Mouse (Mus musculus): ENCODE measurements around the gene Cd9.
A peak's percentile ranks its signal among the peaks of the same experiment; 100 is the strongest.

Gene Cd9

DNA sequence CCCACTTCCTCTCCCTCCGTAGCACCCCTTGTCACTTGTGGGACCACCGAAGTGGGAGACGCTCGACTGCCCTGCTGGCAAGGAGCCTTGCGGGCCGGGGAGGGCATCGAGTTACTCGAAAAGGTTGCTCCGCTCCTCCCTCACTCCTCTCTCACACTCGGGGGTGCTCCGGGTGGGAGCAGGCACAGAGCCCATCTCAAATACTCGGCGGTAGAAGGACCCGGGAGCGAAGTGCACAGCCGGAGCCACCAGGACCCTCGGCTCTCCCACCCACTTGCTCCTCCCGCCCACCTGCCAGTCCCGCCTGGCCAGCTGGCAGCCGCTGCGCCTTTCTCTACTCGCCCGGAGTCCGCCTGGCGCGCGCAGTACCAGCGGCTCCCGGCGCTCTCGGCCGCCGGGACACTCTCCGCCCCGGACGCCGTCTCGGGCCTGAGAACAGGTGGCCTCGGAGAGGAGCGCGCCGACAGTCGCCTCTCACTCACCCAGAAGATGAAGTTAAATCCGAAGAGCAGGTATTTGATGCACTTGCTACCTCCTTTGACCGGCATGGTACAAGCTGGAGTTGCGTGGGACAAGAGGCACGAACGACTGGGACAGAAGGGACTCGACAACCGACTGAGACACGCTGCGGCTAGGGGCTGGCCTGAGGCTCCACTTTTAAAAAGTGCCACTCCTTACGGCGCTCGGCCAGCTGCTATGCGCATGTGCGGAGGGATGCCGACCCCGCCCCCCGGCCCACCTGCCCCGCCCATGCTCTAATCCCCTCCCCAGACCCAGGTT is at the start of gene Cd9:
Gene Cd9, minus strand, starts transcription at position 700 of the 780 bp plus-strand sequence.
- peak; percentile 85 for DNase-seq (ENCODE audit: extremely low read depth, insufficient read length, low spot score)

DNA sequence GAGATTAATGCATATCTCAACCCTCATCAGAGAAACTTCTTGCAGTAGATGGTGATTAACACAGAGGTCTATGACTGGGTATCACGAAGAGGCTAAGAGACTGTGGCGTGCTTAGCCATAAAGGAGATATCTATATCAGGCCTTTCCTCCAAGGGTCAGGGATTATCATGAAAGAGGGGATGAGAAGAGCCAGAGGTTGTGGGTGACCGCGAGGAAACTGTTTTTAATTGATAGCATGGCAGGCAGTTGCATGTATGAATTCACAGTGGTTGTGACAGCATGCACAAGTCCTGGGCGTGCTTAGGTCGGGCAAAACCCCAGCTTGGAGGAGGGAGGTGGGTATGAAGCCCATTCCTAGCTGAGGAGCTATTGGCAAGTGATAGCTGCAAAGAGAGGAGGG is 46.7 kb upstream of the Cd9 start:
- no peak for DNase-seq (ENCODE audit: extremely low read depth, insufficient read length, low spot score)

DNA sequence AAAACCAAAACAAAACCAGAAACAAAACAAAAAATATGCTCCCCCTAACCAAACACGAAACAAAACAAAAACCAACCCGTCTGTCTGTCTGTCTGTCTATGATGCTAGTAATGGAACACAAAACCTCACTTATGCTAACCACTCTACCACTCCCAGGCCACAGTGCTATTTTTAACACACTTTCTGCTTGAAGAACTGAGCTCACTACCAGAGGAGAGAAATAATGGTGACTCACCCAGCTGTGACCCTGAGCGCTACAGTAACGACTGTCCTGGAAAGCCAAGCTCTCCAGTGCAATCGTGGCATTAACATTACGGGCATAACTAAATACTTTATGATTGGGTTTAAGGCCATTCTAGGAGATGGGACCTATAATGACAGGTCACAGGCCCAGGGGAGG is 46.2 kb upstream of the Cd9 start:
- peak; percentile 53 for DNase-seq (ENCODE audit: extremely low read depth, insufficient read length, low spot score)

DNA sequence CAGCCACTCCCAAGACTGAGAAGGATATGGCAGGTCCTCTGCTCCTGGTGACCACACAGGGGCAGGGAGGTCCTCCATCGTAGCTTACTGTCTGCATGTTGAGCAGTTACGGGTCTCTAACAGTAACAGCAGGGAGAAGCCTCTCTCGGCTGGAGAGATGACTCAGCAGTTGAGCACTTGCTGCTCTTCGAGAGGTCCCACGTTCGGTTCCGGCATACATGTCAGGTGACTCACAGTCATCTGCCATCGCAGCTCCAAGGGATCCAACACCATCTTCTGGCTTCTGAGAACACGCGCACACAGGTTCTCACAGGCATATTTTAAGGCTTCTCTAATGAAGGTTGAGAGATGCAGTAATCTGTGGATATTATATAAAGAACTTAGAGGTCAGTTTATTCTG is 45.6 kb upstream of the Cd9 start:
- peak; percentile 74 for DNase-seq (ENCODE audit: extremely low read depth, insufficient read length, low spot score)

DNA sequence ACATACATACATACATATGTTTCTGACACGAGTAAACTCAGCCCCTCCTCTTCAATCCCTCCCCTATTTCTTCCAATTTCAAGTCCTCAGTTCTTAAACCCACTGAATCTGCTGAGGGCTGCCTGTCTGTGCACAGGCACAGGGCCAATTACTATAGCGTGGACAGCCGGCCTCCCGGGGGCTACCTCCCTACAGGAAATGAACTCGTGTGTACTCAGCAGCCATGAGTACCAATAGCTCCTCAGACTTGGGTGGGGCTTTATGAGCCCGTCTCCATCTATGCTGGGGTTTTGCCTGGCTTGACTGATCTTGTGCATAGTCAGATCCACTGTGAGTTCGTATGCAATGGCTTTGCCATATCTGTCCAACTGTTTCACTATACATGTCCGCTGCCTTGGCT is 44.8 kb upstream of the Cd9 start:
- no peak for DNase-seq (ENCODE audit: extremely low read depth, insufficient read length, low spot score)

DNA sequence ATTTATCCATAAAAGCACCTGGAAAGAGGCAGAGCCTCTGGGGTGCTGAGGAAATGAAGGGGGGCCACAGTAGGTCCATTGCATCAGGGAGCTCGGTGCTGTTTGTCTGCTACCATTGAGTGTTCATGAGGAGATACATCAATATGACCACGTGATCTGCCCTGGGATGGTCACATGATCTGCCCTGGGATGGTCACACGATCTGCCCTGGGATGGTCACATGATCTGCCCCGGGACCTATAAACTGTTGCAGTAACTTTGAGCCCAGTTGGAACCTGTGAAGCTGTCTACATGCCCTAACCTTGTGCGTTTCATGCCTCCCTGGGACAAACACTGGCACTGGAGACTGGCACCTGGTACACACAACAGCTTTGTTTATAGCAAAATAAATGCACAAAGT is 43.9 kb upstream of the Cd9 start:
- DNase-seq (ENCODE audit: extremely low read depth, insufficient read length, low spot score) = no peak

DNA sequence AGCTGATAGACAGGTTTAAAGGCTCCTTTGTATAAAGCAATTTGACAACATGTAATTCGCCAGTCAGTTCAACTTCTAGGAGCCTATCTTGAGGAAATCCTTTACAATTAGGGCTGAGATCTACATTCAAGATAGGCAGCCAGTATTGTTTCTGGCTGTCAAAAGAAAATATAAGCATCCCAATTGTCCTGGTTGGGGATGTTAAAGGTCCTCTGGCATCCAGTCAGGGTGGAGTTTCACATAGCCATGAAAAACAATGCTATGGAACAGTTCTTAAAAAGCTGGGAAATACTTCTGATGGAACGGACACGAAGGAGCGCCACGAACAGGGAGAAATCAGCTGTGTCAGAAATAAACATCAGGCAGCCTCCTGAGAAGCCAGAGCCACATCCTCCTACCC is 40.4 kb upstream of the Cd9 start:
- DNase-seq (ENCODE audit: extremely low read depth, insufficient read length, low spot score) = no peak

DNA sequence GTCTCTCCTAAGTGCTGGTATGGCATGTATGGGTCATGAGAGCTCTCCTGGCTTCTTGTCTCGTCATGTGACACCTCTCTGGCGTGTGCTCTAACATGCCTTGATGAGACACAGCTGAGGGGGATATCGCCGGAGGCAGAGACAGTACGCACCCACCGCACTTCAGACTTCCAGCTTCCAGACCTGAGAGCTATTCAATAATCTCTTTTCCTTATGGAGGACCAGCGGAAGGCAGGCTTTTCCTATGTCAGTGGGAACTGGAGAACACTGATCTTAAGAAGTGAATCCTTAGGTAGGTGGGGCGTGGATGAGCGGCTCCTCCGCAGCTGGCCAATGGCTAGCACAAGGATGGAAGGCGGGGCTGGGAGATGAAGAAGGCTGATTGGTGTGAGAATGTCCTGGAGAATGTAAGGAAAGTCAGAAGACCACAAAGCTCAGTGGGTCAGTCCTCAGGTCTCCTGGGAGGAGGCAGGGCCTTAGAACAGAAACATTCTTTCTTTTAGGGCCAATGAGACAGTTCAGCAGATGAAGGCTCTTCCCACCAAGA is 38.6 kb upstream of the Cd9 start:
- DNase-seq (ENCODE audit: extremely low read depth, insufficient read length, low spot score) = no peak

DNA sequence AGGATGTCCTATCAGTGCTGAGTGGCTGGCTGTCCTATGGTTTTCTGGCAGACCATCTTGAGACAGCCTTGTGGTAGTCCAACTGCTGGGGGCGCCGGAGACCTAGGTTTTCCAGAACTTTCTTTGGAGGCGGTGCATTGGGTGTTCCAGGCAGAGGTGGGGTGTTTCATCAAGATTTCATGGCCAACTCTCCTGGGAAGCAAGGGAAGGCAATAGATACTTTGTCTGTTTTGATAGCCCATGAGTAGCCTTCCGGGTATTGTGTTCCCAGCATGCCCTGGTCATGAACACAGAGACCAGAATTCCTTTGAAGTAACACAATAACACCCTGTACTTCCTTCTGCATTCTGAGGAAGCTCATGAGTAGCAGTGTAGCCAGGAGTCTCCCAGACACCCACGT is 34.9 kb upstream of the Cd9 start:
- no peak for DNase-seq (ENCODE audit: extremely low read depth, insufficient read length, low spot score)

DNA sequence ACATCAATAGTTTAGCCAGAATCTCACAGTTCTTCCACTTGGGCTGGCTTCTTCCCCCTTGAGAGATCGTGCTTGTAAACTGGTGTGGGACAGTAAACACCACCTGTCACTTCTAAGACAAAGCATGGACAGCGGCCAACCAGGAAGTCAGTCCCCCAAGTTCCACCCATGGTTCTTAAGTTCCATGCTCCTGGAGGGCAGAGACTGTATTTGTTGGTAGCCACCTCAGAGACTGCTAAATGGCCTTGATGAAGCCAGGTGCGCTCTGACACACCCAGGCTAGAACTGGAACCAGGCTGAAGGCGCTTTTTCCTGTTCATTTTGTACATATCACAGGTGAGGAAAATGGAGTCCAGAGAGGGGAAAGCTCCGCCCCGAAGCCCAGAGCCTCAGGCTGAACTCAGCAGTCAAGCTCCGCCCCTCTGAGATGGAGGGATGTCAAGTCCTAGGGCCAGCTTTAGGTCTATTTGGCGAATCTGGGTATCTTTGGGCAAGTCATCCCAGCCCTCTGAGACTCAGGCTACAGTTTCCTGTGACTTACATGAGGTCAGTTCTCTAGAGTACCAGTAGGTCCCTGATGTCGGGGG is 34.1 kb upstream of the Cd9 start:
- DNase-seq (ENCODE audit: extremely low read depth, insufficient read length, low spot score) = no peak

DNA sequence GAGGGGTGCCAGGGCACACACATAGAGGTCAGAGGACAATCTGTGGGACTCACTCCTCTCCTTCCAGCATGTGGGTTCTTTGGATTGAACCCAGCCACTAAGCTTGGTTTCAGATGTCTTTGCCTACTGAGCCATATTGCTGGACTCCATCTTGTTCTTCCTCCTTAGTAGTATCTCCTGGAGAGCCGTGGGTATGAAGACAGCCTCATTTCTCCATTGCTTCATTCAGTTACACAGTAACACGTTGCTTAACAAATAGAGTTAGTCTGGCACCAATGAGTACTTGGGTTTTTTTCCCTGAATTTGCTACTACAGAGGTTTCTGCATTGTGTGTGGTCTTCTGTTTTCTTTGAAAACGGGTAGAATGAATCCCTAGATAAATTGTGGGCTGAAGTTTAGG is 31.5 kb upstream of the Cd9 start:
- no peak for DNase-seq (ENCODE audit: extremely low read depth, insufficient read length, low spot score)

DNA sequence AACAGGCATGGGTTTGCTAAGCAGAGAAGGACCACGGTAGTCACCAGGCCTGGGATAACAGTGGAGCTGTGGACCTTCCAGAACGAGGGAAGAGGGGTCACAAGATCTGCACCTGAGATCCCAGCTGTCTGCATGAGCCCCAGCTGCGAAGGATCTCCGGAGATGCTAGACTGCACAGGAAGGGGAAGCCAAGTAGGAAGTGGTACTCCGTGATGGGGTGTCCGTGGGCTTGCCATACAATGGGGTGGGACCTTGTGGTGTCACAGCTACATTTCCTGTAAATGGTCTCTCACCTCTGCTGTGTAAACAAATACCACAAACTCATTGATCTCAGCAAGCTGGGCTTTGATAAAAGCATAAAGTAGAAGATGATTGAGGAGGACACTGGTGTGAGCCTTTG is 29.4 kb upstream of the Cd9 start:
- DNase-seq (ENCODE audit: extremely low read depth, insufficient read length, low spot score) = no peak

DNA sequence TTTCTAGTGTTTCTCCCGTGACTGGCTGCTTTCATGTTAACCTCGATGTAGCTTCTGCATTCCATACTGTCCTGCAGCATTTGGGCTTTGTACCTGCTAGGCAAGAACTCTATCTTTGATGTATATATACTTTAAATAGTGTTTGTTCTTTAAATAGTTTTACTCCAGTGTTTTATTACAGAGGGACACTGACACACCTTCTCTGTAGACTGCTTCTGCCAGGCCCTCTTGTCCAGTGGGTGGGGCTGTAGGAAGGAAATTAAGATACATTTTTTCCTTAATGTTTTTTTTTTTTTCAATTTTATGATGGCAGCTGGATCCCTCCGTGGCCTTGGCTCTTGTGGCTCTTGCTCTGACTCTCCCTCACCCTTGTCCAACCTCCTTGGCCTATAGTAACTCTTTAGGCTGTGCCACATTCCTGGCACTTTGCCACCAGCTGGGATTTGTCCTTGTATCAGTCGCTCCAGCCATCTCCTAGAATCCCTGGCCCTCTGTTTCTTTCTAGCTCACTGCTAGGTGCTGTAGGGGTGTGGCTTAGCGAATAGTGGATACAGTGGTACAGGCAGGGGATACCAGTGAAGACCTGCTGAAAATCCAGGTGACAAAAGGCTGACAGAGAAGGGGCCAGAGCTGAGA is 27.1 kb upstream of the Cd9 start:
- no peak for DNase-seq (ENCODE audit: extremely low read depth, insufficient read length, low spot score)

DNA sequence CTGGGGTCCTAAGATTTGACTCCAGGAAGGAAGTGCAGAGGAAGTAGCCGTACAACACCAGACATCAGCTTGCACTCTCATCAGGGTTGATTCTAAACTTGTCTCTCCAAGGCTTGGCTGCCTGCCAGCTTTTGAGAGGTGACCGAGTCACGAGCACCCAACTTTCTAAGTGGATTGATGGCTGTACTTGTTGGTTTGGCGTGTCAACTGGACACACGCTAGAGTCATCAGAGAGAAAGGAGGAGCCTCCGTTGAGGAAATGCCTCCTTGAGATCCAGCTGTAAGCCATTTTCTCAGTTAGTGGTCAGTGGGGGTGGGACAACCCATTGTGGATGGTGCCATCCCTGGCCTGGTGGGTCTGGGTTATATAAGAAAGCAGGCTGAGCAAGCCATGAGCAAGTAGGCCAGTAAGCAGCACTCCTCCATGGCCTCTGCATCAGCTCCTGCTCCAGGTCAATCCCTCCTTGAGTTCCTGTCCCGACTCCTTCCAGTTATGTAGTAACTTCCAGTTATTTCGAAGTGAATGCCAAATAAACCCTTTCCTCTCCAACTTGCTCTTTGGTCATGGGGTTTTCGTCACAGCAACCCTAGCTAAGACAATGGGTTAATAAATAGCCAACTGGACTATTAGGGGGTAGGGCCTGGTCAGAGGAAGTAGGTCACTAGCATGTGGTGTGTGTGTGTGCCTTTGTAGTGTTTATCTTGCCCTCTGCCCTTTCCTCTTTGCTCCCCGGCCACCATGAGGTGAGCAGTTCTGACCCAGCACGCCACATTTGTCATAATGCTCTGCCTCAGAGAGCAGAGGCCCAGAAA is 21.1 kb upstream of the Cd9 start:
- DNase-seq (ENCODE audit: extremely low read depth, insufficient read length, low spot score) = no peak

DNA sequence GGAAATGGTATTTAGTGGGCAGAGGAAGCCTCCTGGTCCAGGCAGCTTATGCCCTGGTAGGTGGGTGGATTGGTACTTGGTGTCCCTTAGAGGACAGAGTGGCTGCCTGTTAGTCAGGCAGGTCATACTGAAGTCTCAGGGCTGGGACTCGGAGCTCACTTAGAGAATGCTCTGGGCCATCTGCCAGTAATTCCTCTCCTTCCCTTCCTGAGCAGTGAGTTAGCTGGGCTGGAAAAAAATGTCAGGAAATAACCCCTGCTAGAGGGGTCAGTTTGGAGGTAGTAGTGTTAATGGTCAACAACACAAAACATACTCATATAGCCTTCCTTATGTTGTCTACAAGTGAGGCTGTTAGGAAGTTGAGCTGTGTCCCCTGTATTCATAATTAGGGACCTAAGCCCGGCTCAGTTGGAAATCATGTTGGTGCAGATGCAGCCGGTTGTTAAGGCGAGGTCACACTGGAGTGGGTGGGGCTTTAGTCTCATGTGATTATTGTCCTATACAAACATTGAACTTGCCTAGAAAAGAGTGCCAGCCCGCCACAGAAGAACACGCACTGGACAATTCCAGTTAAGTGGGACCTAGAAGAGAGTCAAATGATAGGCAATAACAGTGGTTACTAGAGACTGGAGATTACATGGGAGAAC is 18.5 kb upstream of the Cd9 start:
- no peak for DNase-seq (ENCODE audit: extremely low read depth, insufficient read length, low spot score)

DNA sequence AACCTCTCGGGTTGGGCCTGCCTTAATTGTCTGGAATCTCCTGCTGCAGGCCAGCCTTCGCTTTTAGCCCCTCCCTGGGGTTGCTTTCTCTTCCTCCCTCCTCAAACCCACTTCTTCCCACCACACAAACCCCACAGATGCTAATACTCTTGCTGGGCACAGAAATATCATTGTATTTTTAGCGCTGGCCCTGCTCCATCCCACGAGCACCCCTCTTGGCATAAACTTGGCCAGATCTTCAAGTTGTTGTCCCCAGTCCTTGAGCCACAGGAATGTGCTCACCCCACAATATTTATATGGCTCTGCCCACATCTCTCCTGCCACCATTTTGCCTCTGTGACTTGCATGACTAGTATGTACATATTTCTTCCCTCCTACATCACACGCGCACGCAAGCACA is 16.6 kb upstream of the Cd9 start:
- DNase-seq (ENCODE audit: extremely low read depth, insufficient read length, low spot score) = peak; percentile 79

DNA sequence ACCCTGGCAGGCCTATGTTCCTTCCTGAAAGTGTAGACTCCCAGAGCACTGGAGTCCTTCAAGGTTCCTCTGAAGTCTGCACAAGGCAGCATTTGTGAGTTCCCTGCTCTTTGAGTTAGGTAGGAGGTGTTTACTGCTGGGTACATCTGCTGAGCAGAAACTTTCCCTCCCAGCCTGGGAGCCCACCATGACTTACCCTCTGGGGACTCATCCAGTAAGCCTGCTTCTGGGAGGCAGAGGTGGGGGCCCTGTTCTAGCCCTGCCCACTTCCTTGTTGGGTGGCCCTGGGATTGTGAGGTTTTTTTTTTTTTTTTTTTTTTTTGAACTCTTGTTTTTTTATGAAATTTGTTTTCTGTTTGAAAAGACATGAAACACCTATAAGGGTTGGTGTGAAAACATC is 16.1 kb upstream of the Cd9 start:
- no peak for DNase-seq (ENCODE audit: extremely low read depth, insufficient read length, low spot score)

DNA sequence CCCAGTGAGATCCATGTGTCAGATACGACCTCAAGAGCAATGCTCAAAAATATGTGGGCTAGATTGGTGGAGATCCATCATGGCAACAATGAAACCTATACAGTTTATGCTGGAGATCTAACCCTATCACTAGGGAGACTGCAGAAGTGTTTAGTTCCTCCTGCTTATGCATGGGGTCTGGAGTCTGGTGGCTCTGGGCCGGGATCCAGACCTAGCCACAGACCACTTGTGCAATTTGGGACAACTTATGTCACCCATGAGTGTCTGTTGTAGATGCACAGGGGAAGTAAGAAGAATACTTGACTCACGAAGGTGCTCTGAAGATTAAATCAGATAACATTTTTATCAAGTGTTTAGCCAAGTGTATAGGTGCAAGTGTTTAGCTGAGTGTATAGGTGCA is 15.2 kb upstream of the Cd9 start:
- DNase-seq (ENCODE audit: extremely low read depth, insufficient read length, low spot score) = no peak

DNA sequence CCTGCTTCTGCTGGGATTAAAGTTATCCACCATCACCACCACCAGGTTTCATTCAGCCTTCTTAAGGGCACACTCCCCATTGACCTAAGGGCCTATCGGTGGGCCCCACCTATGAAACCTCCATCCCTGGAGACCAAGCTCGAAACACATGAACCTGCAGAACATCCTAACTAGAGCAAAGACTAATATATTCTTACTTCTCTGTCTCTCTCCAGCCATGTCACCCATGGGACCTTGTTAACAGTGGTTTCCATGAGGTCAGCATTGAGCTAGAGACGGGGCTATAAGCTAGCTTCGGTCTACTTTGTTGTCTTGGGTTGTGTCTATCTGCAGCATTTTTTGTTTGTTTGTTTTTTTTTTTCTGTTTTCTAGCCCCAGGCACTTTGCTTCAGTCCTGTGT is 11.8 kb upstream of the Cd9 start:
- DNase-seq (ENCODE audit: extremely low read depth, insufficient read length, low spot score) = no peak

DNA sequence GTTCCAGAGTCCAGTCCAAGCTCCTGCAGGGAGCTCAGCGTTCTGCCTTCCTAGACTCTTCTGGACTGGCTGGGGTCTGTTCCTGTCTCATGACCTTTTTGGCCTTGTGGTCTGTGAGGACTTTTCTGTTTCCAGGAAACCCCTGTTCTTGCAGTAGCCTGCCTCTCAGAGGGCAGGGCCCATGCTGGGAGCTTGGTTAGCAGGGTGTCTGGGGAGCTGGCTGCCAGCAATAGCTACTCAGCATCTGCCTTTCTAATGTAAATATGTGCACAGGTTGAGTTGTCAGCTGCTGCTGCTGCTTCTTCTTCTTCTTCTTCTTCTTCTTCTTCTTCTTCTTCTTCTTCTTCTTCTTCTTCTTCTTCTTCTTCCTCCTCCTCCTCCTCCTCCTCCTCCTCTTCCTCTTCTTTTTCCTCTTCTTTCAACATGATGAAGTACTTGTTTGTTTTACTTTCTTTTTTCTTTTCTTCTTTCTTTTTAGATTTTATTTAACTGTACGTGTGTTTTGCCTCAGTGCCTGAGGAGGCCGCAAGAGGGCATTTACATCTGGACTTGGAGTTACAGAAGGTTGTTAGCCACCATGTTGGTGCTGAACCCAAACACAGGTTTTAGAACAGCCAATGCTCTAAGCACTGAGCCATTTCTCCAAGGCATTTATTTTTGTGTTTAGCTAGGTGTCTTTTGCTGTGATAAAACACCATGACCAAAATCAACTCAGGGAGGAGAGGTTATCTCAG is 10.2 kb upstream of the Cd9 start:
- no peak for DNase-seq (ENCODE audit: extremely low read depth, insufficient read length, low spot score)
